Mouse (Mus musculus) left cerebral cortex, adult 11 months (tissue): Measurements from ENCODE around the gene Gm11397.
"Not testable (repeated sequence)": the region's sequence is repeated elsewhere in the genome, so short reads cannot be mapped to it uniquely, and the experiment has no call there.

ENCODE experiments used
- DNase-seq: peaks from one replicate; pipeline ENCODE4 v3.0.0; 2022; ENCODE audit warnings: low spot score

The Gm11397 gene

GRCm38 (mm10) chr13:33395461-33395860 is at the start of gene Gm11397:
TSS of gene Gm11397 (plus strand) at chr13:33395761.
- DNase-seq = not testable (repeated sequence)

- DNase-seq = not testable (repeated sequence)
Measured at GRCm38 (mm10) chr13:33356666-33357065, 38.9 kb upstream of the Gm11397 start.

- DNase-seq = not testable (repeated sequence)
Measured at GRCm38 (mm10) chr13:33432714-33433113, 37.2 kb downstream of the Gm11397 start.
